Mouse (Mus musculus) left cerebral cortex, postnatal 36 days (tissue): Measurements from ENCODE around the gene Ptprg. TPM values are rescaled to one million over a fixed set of nuclear protein-coding genes. Genes with fewer than 3 reads are reported as not detected.
"Not testable (repeated sequence)": the region's sequence is repeated elsewhere in the genome, so short reads cannot be mapped to it uniquely, and the experiment has no call there.

Source experiments
- DNase-seq, 2 experiments: peaks; one replicate each; pipeline ENCODE4 v3.0.0; 2021 to 2022; ENCODE audit warnings: low spot score in 2 of 2, mixed read lengths in 1 of 2
- intact Hi-C: fragments of 180-260 bp; cut with DNase I; formaldehyde crosslinking; loops from one replicate; pipeline ENCODE4 v1.15.1; 2025
- total RNA-seq, 2 experiments: library from RNA; stranded (reverse); gene quantifications; 2 replicates each; pipeline ENCODE4 v1.2.3; 2021

Ptprg gene
- total RNA-seq, 2 experiments from 2014 or later = 95.1 to 108 TPM

- DNase-seq = no peak
- intact Hi-C loops = no loop called here
Observed at GRCm38 (mm10) chr14:12191076-12191475, 637.7 kb downstream of the Ptprg start.

- intact Hi-C loops = no loop called here
- DNase-seq = no peak
Observed at GRCm38 (mm10) chr14:12198735-12199134, 645.4 kb downstream of the Ptprg start.

- intact Hi-C loops = no loop called here
Observed at GRCm38 (mm10) chr14:12199956-12200950, 646.9 kb downstream of the Ptprg start.

DNA sequence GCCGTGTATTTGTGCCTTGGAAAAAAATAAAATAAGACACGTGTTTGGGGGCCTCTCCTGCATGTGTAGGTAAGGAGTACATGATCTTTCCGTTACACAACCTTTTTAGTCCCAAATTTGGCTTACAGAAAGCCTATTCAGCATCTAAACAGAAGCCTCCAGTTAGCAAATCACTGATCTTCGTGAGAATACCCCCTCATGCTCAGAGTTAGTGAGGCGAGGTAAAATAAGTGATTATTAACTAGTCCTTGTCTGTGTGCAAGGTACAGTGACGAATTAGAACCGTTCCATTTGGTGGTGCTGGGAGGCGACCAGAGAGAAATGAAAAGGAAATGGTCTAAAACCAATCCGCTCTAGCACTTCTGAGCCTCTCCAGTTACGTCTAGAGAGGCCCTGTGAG is 648.9 kb downstream of the Ptprg start:
- intact Hi-C loops = no loop called here
- DNase-seq = no peak

More at GRCm38 (mm10) chr14:12199956-12200950, 646.9 kb downstream of the Ptprg start:
- DNase-seq = no peak

DNA sequence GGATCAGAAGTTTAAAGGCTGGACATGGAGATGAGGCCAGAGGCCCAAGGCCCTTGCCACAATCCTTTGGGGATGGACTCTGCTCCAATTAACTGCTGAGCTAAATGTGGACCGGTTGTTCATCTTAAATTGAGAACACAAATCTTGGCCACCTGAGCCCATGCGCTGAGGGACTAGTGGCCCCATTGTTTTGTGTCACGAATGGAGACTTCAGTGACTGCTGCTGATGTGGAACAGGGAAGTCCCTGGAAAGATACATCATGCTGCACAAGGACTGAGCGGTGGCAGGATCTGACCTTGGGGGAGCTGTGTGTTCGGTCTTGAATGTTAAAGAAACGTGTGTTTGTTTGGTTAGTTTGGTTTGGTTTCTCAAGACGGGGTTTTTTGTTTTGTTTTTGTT is 649.7 kb downstream of the Ptprg start:
- DNase-seq = no peak
- intact Hi-C loops = no loop called here

DNA sequence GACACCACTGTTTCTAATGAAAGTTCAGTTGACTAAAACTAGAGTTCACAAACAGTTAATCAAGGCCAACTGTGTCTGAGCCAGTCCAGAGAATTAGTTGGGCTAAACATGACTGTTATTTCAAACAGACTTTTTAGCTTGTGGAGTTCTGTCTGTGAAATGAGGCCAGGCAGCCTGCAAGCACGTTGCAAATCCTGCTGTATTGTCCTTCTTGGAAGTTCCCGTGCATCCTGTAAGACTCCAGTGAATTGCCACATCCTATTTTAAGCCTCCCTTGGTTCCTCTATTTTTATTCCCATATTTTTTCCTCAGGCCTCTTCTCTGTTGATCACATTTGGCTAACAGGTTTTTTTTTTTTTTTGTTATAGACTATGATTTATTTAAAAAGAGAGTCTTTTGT is 652.8 kb downstream of the Ptprg start:
- intact Hi-C loops = no loop called here
- no peak for DNase-seq

DNA sequence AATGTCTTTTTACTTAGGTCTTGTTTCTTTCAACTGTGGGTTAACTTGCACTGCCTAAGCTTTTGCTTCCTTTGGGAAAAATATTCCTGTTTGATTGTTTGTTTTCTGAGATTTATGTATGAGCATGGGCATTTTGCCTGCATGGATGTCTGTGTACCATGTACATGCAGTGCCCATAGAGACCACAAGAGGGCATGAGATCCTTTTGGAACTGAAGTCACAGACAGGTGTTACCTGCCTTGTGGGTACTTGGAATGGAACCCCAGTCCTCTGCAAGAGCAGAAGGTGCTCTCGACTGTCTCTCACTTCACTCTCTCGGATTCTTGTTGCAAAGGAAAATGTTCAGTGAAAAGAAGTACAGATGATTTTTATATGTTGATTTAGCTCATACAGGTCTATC is 655.2 kb downstream of the Ptprg start:
- intact Hi-C loops = no loop called here
- no peak for DNase-seq

DNA sequence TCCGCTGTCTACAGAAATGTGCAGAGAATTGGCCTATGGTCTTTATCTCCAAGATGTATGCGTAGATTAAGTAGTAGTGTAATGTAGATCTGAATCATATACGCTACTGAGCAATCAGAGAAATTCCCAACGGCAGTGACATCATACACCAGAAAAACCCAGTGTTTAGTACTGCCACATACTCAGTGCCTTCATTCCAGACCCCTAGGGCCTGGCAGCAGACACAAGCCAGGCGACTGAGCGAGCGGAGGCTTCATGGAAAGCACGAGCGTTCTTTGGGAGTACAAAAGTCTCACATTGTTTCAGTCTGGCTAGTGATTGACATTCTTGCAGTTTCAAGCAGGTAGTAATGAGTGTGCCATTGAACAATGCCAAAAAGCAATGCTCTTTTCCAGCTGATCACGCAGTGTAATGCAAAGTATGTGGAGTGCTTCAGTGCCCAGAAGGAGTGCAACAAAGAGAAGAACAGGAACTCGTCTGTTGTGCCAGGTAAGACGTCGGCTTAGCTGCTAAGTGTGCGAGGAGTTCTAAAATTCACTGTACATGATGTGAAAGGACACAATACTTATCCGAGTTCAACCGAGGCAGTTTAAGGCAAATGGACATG is 665.3 kb downstream of the Ptprg start:
- intact Hi-C loops = no loop called here
- no peak for DNase-seq

GRCm38 (mm10) chr14:12219877-12220276 is 666.5 kb downstream of the Ptprg start:
- no peak for DNase-seq
- intact Hi-C loops = no loop called here

GRCm38 (mm10) chr14:12220540-12220939 is 667.2 kb downstream of the Ptprg start:
- intact Hi-C loops = no loop called here
- DNase-seq = no peak

DNA sequence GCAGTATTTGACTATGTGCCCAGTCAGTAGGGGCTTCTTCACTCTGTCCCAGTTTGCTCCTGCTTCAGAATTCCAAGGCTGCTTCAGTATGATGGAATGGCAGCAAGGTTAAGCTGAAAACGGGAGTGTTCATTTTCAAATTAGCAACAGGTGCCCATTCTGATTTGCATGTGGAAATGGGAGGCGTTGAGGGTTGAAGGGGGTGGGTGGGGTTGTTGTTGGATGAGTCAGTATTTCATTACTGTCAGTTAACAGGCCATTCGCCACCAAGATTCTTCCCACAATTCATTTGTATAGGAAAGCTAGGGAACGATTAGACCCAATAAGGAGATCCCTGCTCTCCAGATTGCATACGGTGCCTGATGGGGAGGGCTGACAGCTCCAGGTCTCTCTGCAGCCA is 668.2 kb downstream of the Ptprg start:
- intact Hi-C loops = no loop called here
- no peak for DNase-seq

- no peak for DNase-seq
- intact Hi-C loops = no loop called here
Observed at GRCm38 (mm10) chr14:12243726-12244125, 690.4 kb downstream of the Ptprg start.

GRCm38 (mm10) chr14:12276031-12276430 is 722.7 kb downstream of the Ptprg start:
- intact Hi-C loops = no loop called here
- no peak for DNase-seq

DNA sequence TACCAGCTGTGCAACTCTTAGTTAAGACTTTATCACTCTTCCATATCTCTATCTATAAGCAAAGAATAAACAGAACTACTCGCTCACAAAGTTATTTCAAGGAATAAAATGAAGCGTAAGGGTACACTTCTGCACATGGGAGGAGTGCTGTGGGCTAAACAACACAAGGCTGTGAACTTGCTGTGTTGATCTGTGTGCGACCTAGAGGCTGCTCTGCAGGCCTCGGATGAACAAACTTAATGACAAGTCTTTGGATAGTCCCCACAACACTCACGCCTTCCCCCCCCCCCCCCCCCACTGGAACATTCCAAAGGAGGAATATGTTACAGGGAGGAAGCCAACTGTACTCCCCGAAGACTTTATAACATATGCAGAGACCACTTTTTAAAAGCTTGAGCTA is 730.3 kb downstream of the Ptprg start, which contains the start of gene Gm49355:
Gm49355 (plus strand) TSS at position 336 of the 400 bp plus-strand sequence.
- no peak for DNase-seq

GRCm38 (mm10) chr14:12284141-12284912 is 731.0 kb downstream of the Ptprg start, which contains the start of gene 3830406C13Rik:
Gene 3830406C13Rik, plus strand, starts transcription at chr14:12284173.
- DNase-seq = peak; percentile 88 to 89
- intact Hi-C loops = loop anchor here (5.0 kb wide), 1 partner anchor 132 kb away; no protein-coding TSS in a partner anchor

More for the DNA sequence above, 730.3 kb downstream of the Ptprg start, which contains the start of gene Gm49355:
- intact Hi-C loops = loop anchor here (5.0 kb wide), 1 partner anchor 131 kb away; no protein-coding TSS in a partner anchor

GRCm38 (mm10) chr14:12289747-12290146 is 736.4 kb downstream of the Ptprg start:
- intact Hi-C loops, DNase-seq: not testable (repeated sequence)
